Mouse (Mus musculus) ES-E14 (cell line): ENCODE measurements around the gene Ndufaf8. TPM values are rescaled to one million over a fixed set of nuclear protein-coding genes. Genes with fewer than 3 reads are reported as not detected.
A peak's percentile ranks its signal among the peaks of the same experiment; 100 is the strongest.

Experiments used
- DNase-seq: peaks from one replicate; pipeline ENCODE4 v3.0.0-alpha.2; 2013; ENCODE audit warnings: low read depth, low spot score
- H3K27ac ChIP-seq: 2 replicates; pipeline ENCODE4 v1.5.1; 2012; ENCODE audit warnings: low read depth, mild to moderate bottlenecking, low read length, moderate library complexity, mixed read lengths; ENCODE audit not compliant: poor library complexity, insufficient read depth, severe bottlenecking
- H3K36me3 ChIP-seq: 2 replicates; pipeline ENCODE4 v1.6.1; 2012; ENCODE audit warnings: mild to moderate bottlenecking, low read length, moderate library complexity, mixed read lengths; ENCODE audit not compliant: control insufficient read depth, poor library complexity, insufficient read depth, severe bottlenecking
- H3K4me1 ChIP-seq, 2 experiments: fragments of 150-350 bp in 1 of 2; sonication (generic) in 1 of 2; 2 replicates each; pipeline ENCODE4 v1.6.1; 2012; ENCODE audit warnings: low read length in 2 of 2, mild to moderate bottlenecking in 1 of 2, mixed read lengths in 1 of 2; ENCODE audit not compliant: control insufficient read depth in 2 of 2, insufficient read depth in 2 of 2, poor library complexity in 1 of 2
- H3K4me3 ChIP-seq, 2 experiments: fragments of 150-350 bp in 1 of 2; sonication (generic) in 1 of 2; 2 replicates each; pipeline ENCODE4 v1.5.1; 2012; ENCODE audit warnings: low read length in 2 of 2, low read depth in 1 of 2, mild to moderate bottlenecking in 1 of 2, mixed read lengths in 1 of 2; ENCODE audit not compliant: insufficient read depth in 1 of 2, poor library complexity in 1 of 2, severe bottlenecking in 1 of 2
- H3K9ac ChIP-seq: 2 replicates; pipeline ENCODE4 v1.6.1; 2012; ENCODE audit warnings: low read depth, mild to moderate bottlenecking, low read length, mixed read lengths; ENCODE audit not compliant: poor library complexity, insufficient read depth, severe bottlenecking
- H3K9me3 ChIP-seq: fragments of 150-350 bp; sonication (generic); 2 replicates; pipeline ENCODE4 v1.6.1; 2012; ENCODE audit warnings: low read depth, mild to moderate bottlenecking, low read length; ENCODE audit not compliant: control insufficient read depth, insufficient read depth
- CHD2 ChIP-seq: IDR thresholded peaks from 2 replicates; pipeline ENCODE4 v1.6.1; 2014; ENCODE audit warnings: mild to moderate bottlenecking, low read depth, low read length, inconsistent platforms
- HCFC1 ChIP-seq: IDR thresholded peaks from 2 replicates; pipeline ENCODE4 v1.6.1; 2012; ENCODE audit warnings: low read length, inconsistent platforms, borderline replicate concordance; ENCODE audit not compliant: insufficient read depth
- MAFK ChIP-seq: IDR thresholded peaks from 2 replicates; pipeline ENCODE4 v1.6.1; 2014; ENCODE audit warnings: mild to moderate bottlenecking, low read depth, low read length, inconsistent platforms; ENCODE audit not compliant: insufficient read depth
- ZC3H11A ChIP-seq: IDR thresholded peaks from 2 replicates; pipeline ENCODE4 v1.6.1; 2012; ENCODE audit warnings: low read depth, mild to moderate bottlenecking, inconsistent platforms, low read length, borderline replicate concordance
- ZNF384 ChIP-seq: IDR thresholded peaks from 2 replicates; pipeline ENCODE4 v1.6.1; 2012; ENCODE audit warnings: low read depth, low read length, inconsistent platforms
- in situ Hi-C, 2 experiments: fragments of 600-800 bp; cut with MboI; formaldehyde crosslinking; loops; one replicate each; pipeline ENCODE4 v1.15.1; 2025; ENCODE audit warnings: low sequenced_read_pairs in 2 of 2, inconsistent platforms in 1 of 2; ENCODE audit not compliant: unreplicated experiment in 2 of 2
- total RNA-seq: library from RNA; depleted of rRNA; stranded (reverse); fragments of 300-350 nt; gene quantifications from 2 replicates; pipeline ENCODE4 v1.2.3, GENCODE M21; 2012

Gene Ndufaf8
- total RNA-seq, 1 experiment = 49.3 TPM

DNA sequence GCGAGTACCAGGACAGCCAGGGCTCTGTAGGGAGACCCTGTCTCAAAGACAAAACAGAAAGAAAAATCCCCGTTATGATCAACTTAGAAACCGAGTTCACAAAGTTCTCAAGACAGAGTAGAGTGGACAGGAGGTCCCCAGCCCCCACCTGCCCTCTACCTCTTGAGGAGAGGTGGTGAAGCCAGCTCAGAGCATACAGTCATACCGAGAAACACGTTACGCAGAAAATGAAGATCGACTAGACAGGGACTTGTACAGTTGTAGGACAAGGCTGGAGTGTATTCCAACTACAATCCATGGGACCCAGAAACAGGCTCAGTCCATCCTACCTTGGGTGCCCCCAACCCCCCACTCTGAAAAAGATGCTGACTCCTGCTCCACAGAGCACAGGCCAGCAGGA is 20.4 kb downstream of the Ndufaf8 start:
- Histone ChIP-seq H3K36me3 (peaks cover 33% of the 10 kb centered on the region; the same call in 1 of the 2 replicates), H3K4me3 (no peak overlapping the region), H3K9ac (no peak overlapping the region), H3K9me3 (no peaks in the 10 kb centered on the region), H3K4me1 (peaks cover 0 to 13% of the 10 kb centered on the region in 2 experiments; a peak in 2 of 4 replicates), H3K27ac (no peak overlapping the region)
- no peak for DNase-seq
- TF ChIP-seq ZC3H11A (no peak), CHD2 (no peak), HCFC1 (no peak), MAFK (no peak), ZNF384 (no peak)
- in situ Hi-C loops = loop anchor here in 1 of 2 experiments (10.0 kb wide), 1 partner anchor 86 kb away; no protein-coding TSS in a partner anchor

DNA sequence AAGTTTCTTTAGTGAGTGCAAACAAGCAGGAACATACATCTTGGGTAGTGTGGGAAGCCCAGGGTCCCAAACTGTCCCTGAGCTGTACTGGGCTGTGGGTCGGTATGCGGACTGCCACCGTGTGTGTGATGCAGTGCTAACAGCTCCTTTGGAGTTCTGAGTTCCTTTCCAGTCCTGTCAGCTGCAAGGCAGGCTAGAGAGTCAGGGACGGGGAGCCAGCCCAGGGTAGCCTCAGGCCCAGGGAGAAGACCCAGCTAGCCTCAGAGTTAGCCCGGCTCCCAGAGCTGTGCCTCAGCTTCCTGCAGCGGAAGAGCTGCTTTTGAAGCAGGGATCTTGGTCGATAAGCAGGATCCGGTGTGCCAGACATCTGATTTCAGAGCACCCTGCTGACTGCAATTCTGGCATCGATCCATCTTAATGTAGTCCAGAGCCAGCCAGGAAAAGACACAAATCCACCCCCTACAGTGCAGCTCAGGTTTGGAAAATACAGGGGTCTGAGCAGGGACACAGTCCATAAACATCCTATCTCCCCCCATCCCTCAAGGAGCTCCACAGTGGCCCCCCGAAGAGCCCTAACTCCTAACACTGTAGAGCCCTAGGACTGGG is 21.3 kb downstream of the Ndufaf8 start:
- Histone ChIP-seq H3K9me3 (no peaks in the 10 kb centered on the region), H3K4me1 (peaks cover 0 to 16% of the 10 kb centered on the region in 2 experiments; a peak in 2 of 4 replicates), H3K9ac (no peak overlapping the region), H3K4me3 (no peak overlapping the region), H3K27ac (no peak overlapping the region), H3K36me3 (peaks cover 32% of the 10 kb centered on the region; the same call in 1 of the 2 replicates)
- in situ Hi-C loops = loop anchor here in 1 of 2 experiments (10.0 kb wide), 1 partner anchor 85 kb away; no protein-coding TSS in a partner anchor
- no peak for DNase-seq
- no peak for TF ChIP-seq HCFC1
- no peak for TF ChIP-seq ZNF384
- TF ChIP-seq MAFK = no peak
- TF ChIP-seq ZC3H11A = no peak
- TF ChIP-seq CHD2 = no peak

DNA sequence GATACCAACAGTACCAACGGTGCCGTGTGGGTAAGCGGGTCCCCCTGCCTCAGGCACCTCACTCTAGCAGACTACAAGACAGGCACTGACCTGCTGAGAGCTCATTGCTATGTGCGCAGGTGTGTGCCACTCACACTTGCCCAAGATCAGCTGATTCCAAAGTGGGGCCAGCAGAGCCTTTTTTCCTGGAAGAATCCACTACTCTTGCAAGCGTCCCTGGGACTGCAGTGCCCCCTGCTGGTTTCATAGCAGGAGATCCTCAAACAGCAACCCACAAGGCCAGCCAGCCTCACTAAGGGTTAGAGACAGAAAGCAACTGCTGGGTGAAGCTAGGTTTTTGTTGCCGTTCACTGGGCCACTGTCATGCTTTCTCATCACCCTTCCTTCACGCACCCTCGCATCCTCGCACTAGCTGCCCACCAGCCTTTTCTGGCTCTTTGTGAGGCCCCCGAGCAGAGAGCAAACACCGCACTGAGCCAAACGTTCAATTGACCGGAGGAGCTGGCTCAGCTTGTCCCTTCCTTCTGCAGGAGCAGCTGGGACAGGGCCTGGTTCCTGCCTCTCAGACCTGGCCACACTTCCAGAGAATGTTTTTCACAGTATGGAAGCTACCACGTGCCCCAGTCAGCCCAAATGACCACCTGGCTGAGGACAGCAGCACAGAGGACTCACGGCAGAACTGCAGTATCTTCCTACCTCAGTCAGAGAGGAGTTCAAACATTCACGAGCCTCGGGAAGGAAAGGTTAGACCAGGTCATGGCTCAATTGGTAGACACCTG is 22.1 kb downstream of the Ndufaf8 start:
- in situ Hi-C loops = no loop called here
- H3K36me3 ChIP-seq = peaks cover 32% of the 10 kb centered on the region; the same call in 1 of the 2 replicates
- TF ChIP-seq HCFC1 (no peak), ZNF384 (no peak), MAFK (no peak), ZC3H11A (no peak), CHD2 (no peak)
- H3K9ac ChIP-seq = no peak overlapping the region
- H3K4me1 ChIP-seq = peaks cover 0 to 16% of the 10 kb centered on the region in 2 experiments; a peak in 2 of 4 replicates
- H3K4me3 ChIP-seq = no peak overlapping the region
- peak; percentile 52 for DNase-seq
- no peaks in the 10 kb centered on the region for H3K9me3 ChIP-seq
- H3K27ac ChIP-seq = no peak overlapping the region

DNA sequence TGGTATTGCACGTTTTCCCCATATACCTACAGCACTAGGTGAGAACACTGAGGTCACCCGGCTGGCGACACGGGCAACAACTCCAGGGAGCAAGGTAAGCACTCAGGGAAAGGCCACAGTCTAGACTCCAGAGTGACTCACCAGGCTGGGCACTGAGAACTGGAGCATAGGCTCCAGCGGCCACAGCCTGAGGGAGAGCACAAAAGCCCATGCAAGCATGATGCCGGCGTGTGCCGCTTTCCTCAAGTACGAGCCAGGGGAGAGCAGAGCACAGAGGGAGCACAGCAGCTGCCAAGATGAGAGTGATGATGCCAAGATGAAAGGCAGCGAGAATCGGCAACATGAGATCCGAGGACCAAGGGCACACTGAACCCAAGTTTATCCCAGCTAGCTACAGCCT is 23.4 kb downstream of the Ndufaf8 start:
- peaks cover 29% of the 10 kb centered on the region; the same call in 1 of the 2 replicates for H3K36me3 ChIP-seq
- peaks cover 0 to 16% of the 10 kb centered on the region in 2 experiments; a peak in 2 of 4 replicates for H3K4me1 ChIP-seq
- no peaks in the 10 kb centered on the region for H3K9me3 ChIP-seq
- in situ Hi-C loops = no loop called here
- no peak overlapping the region for H3K4me3 ChIP-seq
- no peak for DNase-seq
- peak overlapping the region; percentile 15; the same call in 1 of the 2 replicates for H3K27ac ChIP-seq
- TF ChIP-seq MAFK (no peak), CHD2 (no peak), ZNF384 (no peak), ZC3H11A (no peak), HCFC1 (no peak)
- H3K9ac ChIP-seq = no peak overlapping the region
